Mouse (Mus musculus): ENCODE measurements at regions not wholly inside any gene's neighbourhood (a gene's known extent, or its start where the extent isn't known, plus 50 kb on each side); places are given as distances from the start of the nearest gene placed in this dataset.

- TF ChIP-seq POLR2A (IDR thresholded peaks at IDR 0.05; ENCODE audit: low read depth, low read length): no peak
- TF ChIP-seq CTCF (conservative IDR thresholded peaks at IDR 0.05; ENCODE audit: insufficient read depth, insufficient read length, low read depth, low read length): no peak
Observed at GRCm38 (mm10) chr14:37468711-37469110, 333.6 kb upstream of the Ghitm start.

Measured in kidney, adult 2 months (tissue).